Mouse (Mus musculus): ENCODE results near the gene Prl.
"Not testable (repeated sequence)": the region's sequence is repeated elsewhere in the genome, so short reads cannot be mapped to it uniquely, and the experiment has no call there.

The Prl gene

GRCm38 (mm10) chr13:27057270-27057669 is at the start of gene Prl:
TSS of gene Prl (plus strand) at chr13:27057570.
- DNase-seq, result no peak

- no peak for DNase-seq
Measured at GRCm38 (mm10) chr13:27026614-27027013, 30.8 kb upstream of the Prl start.

- DNase-seq, result no peak
Measured at GRCm38 (mm10) chr13:27027376-27027775, 30.0 kb upstream of the Prl start.

GRCm38 (mm10) chr13:27028501-27029240 is 28.7 kb upstream of the Prl start:
- DNase-seq, result no peak

GRCm38 (mm10) chr13:27031101-27031852 is 26.1 kb upstream of the Prl start:
- DNase-seq, result peak; percentile 3

GRCm38 (mm10) chr13:27031853-27032240 is 25.5 kb upstream of the Prl start:
- DNase-seq, result no peak

GRCm38 (mm10) chr13:27032998-27033397 is 24.4 kb upstream of the Prl start:
- no peak for DNase-seq

- DNase-seq, result no peak
Measured at GRCm38 (mm10) chr13:27042185-27042584, 15.2 kb upstream of the Prl start.

- DNase-seq, result no peak
Measured at GRCm38 (mm10) chr13:27043326-27043725, 14.0 kb upstream of the Prl start.

- no peak for DNase-seq
Measured at GRCm38 (mm10) chr13:27059177-27059576, 1.8 kb downstream of the Prl start.

GRCm38 (mm10) chr13:27093890-27094289 is 36.5 kb downstream of the Prl start, which contains the start of gene Prl3d1:
TSS of gene Prl3d1 (plus strand) at chr13:27094190.
- DNase-seq, result not testable (repeated sequence)

Data from retina, postnatal 1 day (tissue).